Mouse (Mus musculus) MEL (cell line): ENCODE results near the gene Zbtb46. TPM values are rescaled to one million over a fixed set of nuclear protein-coding genes. Genes with fewer than 3 reads are reported as not detected.

Source experiments
- DNase-seq: peaks from one replicate; pipeline ENCODE4 v3.0.0; 2011; ENCODE audit warnings: low read depth, low spot score
- H3K27ac ChIP-seq: 2 replicates; pipeline ENCODE4 v1.5.1; 2012; ENCODE audit warnings: low read depth, mild to moderate bottlenecking, control low read depth, low read length, moderate library complexity; ENCODE audit not compliant: control insufficient read depth
- H3K27me3 ChIP-seq, 2 experiments: fragments of 150-350 bp in 1 of 2; sonication (generic) in 1 of 2; 2 replicates each; pipeline ENCODE4 v1.6.1; 2012; ENCODE audit warnings: low read length in 2 of 2, mild to moderate bottlenecking in 2 of 2, improper control_type of control experiment in 1 of 2, moderate library complexity in 1 of 2; ENCODE audit not compliant: insufficient read depth in 2 of 2, control insufficient read depth in 1 of 2
- H3K36me3 ChIP-seq, 2 experiments: 2 replicates each; pipeline ENCODE4 v1.6.1; 2012 to 2014; ENCODE audit warnings: low read length in 2 of 2, improper control_type of control experiment in 1 of 2, inconsistent platforms in 1 of 2, mild to moderate bottlenecking in 1 of 2; ENCODE audit not compliant: insufficient read depth in 2 of 2, control insufficient read depth in 1 of 2
- H3K4me1 ChIP-seq, 2 experiments: fragments of 150-350 bp in 1 of 2; sonication (generic) in 1 of 2; 2 replicates each; pipeline ENCODE4 v1.6.1; 2012; ENCODE audit warnings: low read length in 2 of 2, improper control_type of control experiment in 1 of 2, mild to moderate bottlenecking in 1 of 2; ENCODE audit not compliant: insufficient read depth in 2 of 2, control insufficient read depth in 1 of 2
- H3K4me3 ChIP-seq, 2 experiments: fragments of 150-350 bp in 1 of 2; sonication (generic) in 1 of 2; 2 replicates each; pipeline ENCODE4 v1.5.1; 2012; ENCODE audit warnings: low read depth in 2 of 2, low read length in 2 of 2, mild to moderate bottlenecking in 2 of 2, moderate library complexity in 2 of 2, control low read depth in 1 of 2, improper control_type of control experiment in 1 of 2; ENCODE audit not compliant: control insufficient read depth in 1 of 2, insufficient read depth in 1 of 2
- H3K79me2 ChIP-seq: 2 replicates; pipeline ENCODE4 v1.6.1; 2012; ENCODE audit warnings: mild to moderate bottlenecking, low read length, moderate library complexity; ENCODE audit not compliant: control insufficient read depth, poor library complexity, insufficient read depth
- H3K9ac ChIP-seq: 2 replicates; pipeline ENCODE4 v1.6.1; 2012; ENCODE audit warnings: low read depth, mild to moderate bottlenecking, control low read depth, low read length, moderate library complexity; ENCODE audit not compliant: control insufficient read depth, poor library complexity, severe bottlenecking
- H3K9me3 ChIP-seq: fragments of 150-350 bp; sonication (generic); replicated peaks from 2 replicates; pipeline ENCODE4 v1.6.1; 2012; ENCODE audit warnings: mild to moderate bottlenecking, low read length, improper control_type of control experiment, moderate library complexity; ENCODE audit not compliant: insufficient read depth
- CTCF ChIP-seq, 3 experiments: IDR thresholded peaks in 2 of 3; conservative IDR thresholded peaks in 1 of 3; 2 replicates each; pipeline ENCODE4 v1.5.1; 2011 to 2012; ENCODE audit warnings: low read length in 3 of 3, low read depth in 2 of 3, mild to moderate bottlenecking in 2 of 3, improper control_type of control experiment in 1 of 3, inconsistent platforms in 1 of 3, mixed read lengths in 1 of 3, moderate library complexity in 1 of 3; ENCODE audit not compliant: control insufficient read depth in 1 of 3, insufficient read depth in 1 of 3, poor library complexity in 1 of 3, severe bottlenecking in 1 of 3
- E2F4 ChIP-seq: IDR thresholded peaks from 2 replicates; pipeline ENCODE4 v1.6.1; 2011; ENCODE audit warnings: low read depth, low read length, improper control_type of control experiment, borderline replicate concordance
- EP300 ChIP-seq, 2 experiments: IDR thresholded peaks; 2 replicates each; pipeline ENCODE4 v1.6.1; 2011; ENCODE audit warnings: improper control_type of control experiment in 2 of 2, low read length in 2 of 2, low read depth in 1 of 2, mild to moderate bottlenecking in 1 of 2
- ETS1 ChIP-seq: IDR thresholded peaks from 2 replicates; pipeline ENCODE4 v1.6.1; 2012; ENCODE audit warnings: low read depth, mild to moderate bottlenecking, inconsistent platforms, low read length, improper control_type of control experiment, moderate library complexity
- GABPA ChIP-seq: IDR thresholded peaks from 2 replicates; pipeline ENCODE4 v1.6.1; 2012; ENCODE audit warnings: low read depth, mild to moderate bottlenecking, inconsistent platforms, low read length, improper control_type of control experiment, moderate library complexity
- HCFC1 ChIP-seq: IDR thresholded peaks from 2 replicates; pipeline ENCODE4 v1.6.1; 2012; ENCODE audit warnings: low read depth, mild to moderate bottlenecking, inconsistent platforms, low read length, improper control_type of control experiment, moderate library complexity
- MAFK ChIP-seq: IDR thresholded peaks from 2 replicates; pipeline ENCODE4 v1.6.1; 2011; ENCODE audit warnings: low read depth, mild to moderate bottlenecking, low read length, improper control_type of control experiment, borderline replicate concordance
- MAX ChIP-seq: IDR thresholded peaks from 2 replicates; pipeline ENCODE4 v1.6.1; 2011; ENCODE audit warnings: low read length, improper control_type of control experiment
- MXI1 ChIP-seq: IDR thresholded peaks from 2 replicates; pipeline ENCODE4 v1.6.1; 2011; ENCODE audit warnings: mild to moderate bottlenecking, low read depth, low read length, improper control_type of control experiment
- MYB ChIP-seq: IDR thresholded peaks from 2 replicates; pipeline ENCODE4 v1.6.1; 2011; ENCODE audit warnings: mild to moderate bottlenecking, low read depth, low read length, improper control_type of control experiment
- NELFE ChIP-seq: IDR thresholded peaks from 2 replicates; pipeline ENCODE4 v1.6.1; 2011; ENCODE audit warnings: low read depth, low read length, improper control_type of control experiment
- NRF1 ChIP-seq: IDR thresholded peaks from 2 replicates; pipeline ENCODE4 v1.6.1; 2014; ENCODE audit warnings: low read depth, mild to moderate bottlenecking, inconsistent platforms, low read length, improper control_type of control experiment, moderate library complexity; ENCODE audit not compliant: poor library complexity, insufficient read depth, severe bottlenecking
- POLR2A ChIP-seq, 2 experiments: IDR thresholded peaks; 2 replicates each; pipeline ENCODE4 v1.6.1; 2011 to 2012; ENCODE audit warnings: low read length in 2 of 2, mild to moderate bottlenecking in 2 of 2, control low read depth in 1 of 2, improper control_type of control experiment in 1 of 2, low read depth in 1 of 2, moderate library complexity in 1 of 2; ENCODE audit not compliant: control insufficient read depth in 1 of 2, insufficient read depth in 1 of 2, poor library complexity in 1 of 2
- POLR2AphosphoS2 ChIP-seq: IDR thresholded peaks from 2 replicates; pipeline ENCODE4 v1.6.1; 2011; ENCODE audit warnings: low read length, improper control_type of control experiment
- POLR2AphosphoS5 ChIP-seq: IDR thresholded peaks from 2 replicates; pipeline ENCODE4 v1.6.1; 2012; ENCODE audit warnings: low read depth, borderline replicate concordance, mild to moderate bottlenecking, inconsistent platforms, low read length, moderate library complexity, mixed read lengths
- RAD21 ChIP-seq: IDR thresholded peaks from 2 replicates; pipeline ENCODE4 v1.6.1; 2011; ENCODE audit warnings: mild to moderate bottlenecking, low read depth, low read length, improper control_type of control experiment
- SIN3A ChIP-seq: IDR thresholded peaks from 2 replicates; pipeline ENCODE4 v1.6.1; 2012; ENCODE audit warnings: low read length, improper control_type of control experiment, inconsistent platforms
- TAL1 ChIP-seq: IDR thresholded peaks from 2 replicates; pipeline ENCODE4 v1.6.1; 2012; ENCODE audit warnings: mild to moderate bottlenecking, inconsistent platforms, low read length, moderate library complexity, mixed read lengths
- ZC3H11A ChIP-seq: IDR thresholded peaks from 2 replicates; pipeline ENCODE4 v1.6.1; 2012; ENCODE audit warnings: low read depth, mild to moderate bottlenecking, inconsistent platforms, low read length, improper control_type of control experiment
- ZKSCAN1 ChIP-seq: IDR thresholded peaks from 2 replicates; pipeline ENCODE4 v1.6.1; 2012; ENCODE audit warnings: low read depth, mild to moderate bottlenecking, inconsistent platforms, low read length, improper control_type of control experiment, moderate library complexity
- ZMIZ1 ChIP-seq: IDR thresholded peaks from 2 replicates; pipeline ENCODE4 v1.6.1; 2012; ENCODE audit warnings: low read depth, mild to moderate bottlenecking, inconsistent platforms, low read length, improper control_type of control experiment, moderate library complexity
- polyA plus RNA-seq, 2 experiments: library from polyadenylated mRNA; stranded (reverse) in 1 of 2; unstranded in 1 of 2; fragments of >175 nt in 1 of 2; fragments of >200 nt in 1 of 2; gene quantifications; 2 replicates each; pipeline versions ENCODE4 v1.2.1 to v1.2.4; 2012; ENCODE audit warnings: low replicate concordance in 2 of 2, low read depth in 1 of 2; ENCODE audit not compliant: insufficient read length in 2 of 2, insufficient read depth in 1 of 2, missing spikeins in 1 of 2
- total RNA-seq: library from RNA; depleted of rRNA; stranded (reverse); fragments of 300-350 nt; gene quantifications from 2 replicates; pipeline ENCODE4 v1.2.3, GENCODE M21; 2012

Gene Zbtb46
- total and polyA plus RNA-seq, 3 experiments, result 0.23 to 0.64 TPM; not detected in 1

- no peak for TF ChIP-seq MAX
- TF ChIP-seq MXI1, result no peak
- TF ChIP-seq MAFK, result no peak
- TF ChIP-seq ETS1, result no peak
- no peak for TF ChIP-seq NELFE
- TF ChIP-seq POLR2AphosphoS5, result no peak
- no peak for TF ChIP-seq MYB
- TF ChIP-seq SIN3A, result no peak
- no peak for TF ChIP-seq ZC3H11A
- TF ChIP-seq CTCF (IDR thresholded peaks at IDR 0.05 in 2 of 3, conservative IDR thresholded peaks at IDR 0.05 in 1 of 3; ENCODE audit: control insufficient read depth in 1 of 3, insufficient read depth in 1 of 3, low read depth in 2 of 3, low read length in 3 of 3, poor library complexity in 1 of 3, severe bottlenecking in 1 of 3), result no peak
- no peak for TF ChIP-seq POLR2AphosphoS2
- TF ChIP-seq POLR2A (IDR thresholded peaks at IDR 0.05; ENCODE audit: control insufficient read depth in 1 of 2, insufficient read depth in 1 of 2, low read depth in 1 of 2, low read length in 2 of 2, poor library complexity in 1 of 2), result no peak
- no peak for TF ChIP-seq ZMIZ1
- no peak for TF ChIP-seq TAL1
- TF ChIP-seq RAD21, result no peak
- no peak for TF ChIP-seq HCFC1
- Histone ChIP-seq H3K27ac (no peak overlapping the region), H3K36me3 (no peaks in the 10 kb centered on the region), H3K79me2 (no peaks in the 10 kb centered on the region), H3K9ac (no peak overlapping the region), H3K27me3 (no peaks in the 10 kb centered on the region), H3K9me3 (no peaks in the 10 kb centered on the region), H3K4me1 (no peaks in the 10 kb centered on the region), H3K4me3 (no peak overlapping the region)
- DNase-seq, result no peak
Observed at GRCm38 (mm10) chr2:181391541-181391940, 67.7 kb downstream of the Zbtb46 start.

GRCm38 (mm10) chr2:181391022-181391421 lies 68.2 kb downstream of the Zbtb46 start:
- H3K9me3 ChIP-seq, result no peaks in the 10 kb centered on the region
- H3K27me3 ChIP-seq, result no peaks in the 10 kb centered on the region
- no peak overlapping the region for H3K27ac ChIP-seq
- no peak for DNase-seq
- no peaks in the 10 kb centered on the region for H3K36me3 ChIP-seq
- no peak overlapping the region for H3K9ac ChIP-seq
- H3K4me1 ChIP-seq, result no peaks in the 10 kb centered on the region
- TF ChIP-seq ZMIZ1 (no peak), E2F4 (no peak), POLR2AphosphoS5 (no peak), GABPA (no peak), MXI1 (no peak), EP300 (IDR thresholded peaks at IDR 0.05; ENCODE audit: low read depth in 1 of 2, low read length in 2 of 2) (no peak), NRF1 (no peak), ZKSCAN1 (no peak), CTCF (IDR thresholded peaks at IDR 0.05 in 2 of 3, conservative IDR thresholded peaks at IDR 0.05 in 1 of 3; ENCODE audit: control insufficient read depth in 1 of 3, insufficient read depth in 1 of 3, low read depth in 2 of 3, low read length in 3 of 3, poor library complexity in 1 of 3, severe bottlenecking in 1 of 3) (no peak), MAFK (no peak), RAD21 (no peak), MYB (no peak)
- no peaks in the 10 kb centered on the region for H3K79me2 ChIP-seq
- H3K4me3 ChIP-seq, result no peak overlapping the region
